Mouse (Mus musculus) cerebellum, postnatal 36 days (tissue): ENCODE data around the gene Tnni3.
"Not testable (repeated sequence)": the region's sequence is repeated elsewhere in the genome, so short reads cannot be mapped to it uniquely, and the experiment has no call there.

Experiments used
- DNase-seq, 2 experiments: peaks; one replicate each; pipeline ENCODE4 v3.0.0; 2021 to 2022; ENCODE audit warnings: mixed read lengths in 2 of 2

Tnni3 gene

GRCm38 (mm10) chr7:4524212-4524922 lies at the start of gene Tnni3:
Gene Tnni3 (minus strand): TSS chr7:4524229.
- DNase-seq, result peak; percentile 48 to 57

- DNase-seq, result not testable (repeated sequence)
Measured at GRCm38 (mm10) chr7:4572361-4572760, 48.3 kb upstream of the Tnni3 start.

DNA sequence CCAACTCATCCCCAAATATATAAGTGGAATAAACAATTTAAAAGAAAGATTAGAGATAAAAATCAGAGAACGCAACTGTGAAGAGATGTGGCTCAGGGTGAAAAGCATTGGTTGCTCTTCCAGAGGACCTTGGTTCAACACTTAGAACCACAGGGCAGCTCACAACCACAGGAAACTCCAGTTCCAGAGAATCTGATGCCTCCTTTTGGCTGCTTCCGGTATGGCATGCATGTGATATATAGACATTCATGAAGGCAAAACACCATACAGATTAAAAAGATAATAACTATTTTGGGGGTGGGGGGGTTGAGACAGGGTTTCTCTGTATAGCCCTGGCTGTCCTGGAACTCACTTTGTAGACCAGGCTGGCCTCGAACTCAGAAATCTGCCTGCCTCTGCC lies 38.6 kb upstream of the Tnni3 start:
- DNase-seq, result no peak

DNA sequence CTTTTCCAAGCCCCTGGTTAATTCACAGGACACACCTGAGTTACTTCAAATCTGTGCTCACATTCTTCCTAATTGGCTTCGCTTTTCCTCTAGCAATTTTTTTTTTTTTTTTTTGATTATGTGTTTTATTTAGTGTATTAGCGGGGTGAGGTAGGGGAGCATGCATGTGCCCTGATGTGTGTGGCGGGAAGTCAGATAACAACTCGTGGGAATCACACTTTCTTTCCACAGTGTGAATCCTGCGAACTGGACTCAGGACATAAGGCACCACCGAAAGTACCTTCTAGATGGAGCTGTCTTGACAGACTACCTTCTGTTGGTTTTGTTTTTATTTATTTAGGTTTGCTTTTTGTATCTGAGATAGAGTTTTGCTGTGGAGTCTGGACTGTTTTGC lies 33.1 kb upstream of the Tnni3 start:
- DNase-seq, result no peak

DNA sequence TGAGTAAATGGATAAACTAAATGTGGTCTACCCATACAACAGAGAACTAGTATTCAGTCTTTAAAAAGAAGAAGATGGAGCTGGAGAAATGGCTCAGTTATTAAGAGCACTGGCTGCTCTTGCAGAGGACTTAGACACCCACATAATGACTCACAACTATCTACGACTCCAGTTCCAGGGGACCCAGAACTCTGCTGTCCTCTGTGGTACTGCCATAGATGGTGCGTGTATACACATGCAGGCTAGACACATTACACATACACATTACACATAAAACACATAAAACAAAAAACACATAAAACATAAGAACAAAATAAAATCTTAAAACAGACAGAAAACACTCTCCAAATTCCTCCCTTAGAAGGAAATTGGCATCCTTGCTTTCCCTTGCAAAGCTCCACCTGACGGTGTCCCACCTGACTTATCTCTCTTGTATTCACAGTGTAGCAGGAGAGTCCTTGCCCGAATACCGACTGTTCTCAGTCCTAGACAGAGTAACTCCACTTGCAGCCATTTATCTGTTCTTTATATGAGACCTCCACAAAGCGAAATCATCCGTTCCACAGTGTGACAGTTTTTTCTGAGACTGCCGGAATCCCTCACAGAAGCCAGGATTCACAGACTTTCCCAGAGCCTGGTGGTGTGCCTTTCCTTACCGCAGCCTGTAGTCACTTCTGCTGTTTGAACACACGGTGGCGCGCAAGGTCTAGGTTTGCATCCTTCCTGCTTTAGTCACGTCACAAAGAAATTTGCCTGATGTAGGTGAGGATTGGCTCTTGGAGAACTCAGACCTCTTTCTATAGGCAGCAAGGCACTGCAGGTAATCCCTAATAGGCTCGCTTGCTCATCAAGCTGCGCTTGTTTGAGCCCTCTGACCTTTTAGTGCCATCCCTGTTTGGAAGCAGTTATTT lies 32.5 kb upstream of the Tnni3 start:
- DNase-seq, result peak; percentile 80 to 84

GRCm38 (mm10) chr7:4547221-4547641 lies 23.2 kb upstream of the Tnni3 start, which contains the start of gene Syt5:
Gene Syt5 (minus strand): TSS chr7:4547541.
- peak; percentile 19 to 40 for DNase-seq

DNA sequence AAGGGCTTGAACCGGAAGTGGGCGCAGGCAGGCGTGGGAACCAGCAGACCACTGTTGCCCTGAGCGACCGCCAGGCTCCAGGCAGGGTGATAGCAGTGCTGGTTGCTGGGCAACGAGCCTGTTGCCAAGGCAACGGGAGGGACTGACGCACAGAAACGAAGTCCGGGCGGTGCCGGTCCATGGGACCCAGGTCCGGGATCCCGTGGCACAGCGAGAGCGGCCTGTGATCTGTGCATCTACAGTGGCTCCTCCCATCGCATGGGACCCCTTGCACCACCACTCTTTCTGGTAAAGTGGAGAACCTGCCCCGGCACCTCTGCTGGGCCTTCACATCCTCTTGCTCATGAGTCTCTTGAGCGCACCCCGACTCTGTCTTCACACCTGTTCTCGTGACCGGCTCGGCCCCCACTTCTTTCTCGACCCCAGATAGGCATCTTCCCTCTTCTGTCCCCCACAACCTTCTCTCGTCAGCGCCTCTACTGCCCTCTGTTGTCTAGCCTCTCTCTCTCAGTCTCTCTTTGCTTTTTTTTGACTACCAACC lies 22.6 kb upstream of the Tnni3 start:
- peak; percentile 85 for DNase-seq

DNA sequence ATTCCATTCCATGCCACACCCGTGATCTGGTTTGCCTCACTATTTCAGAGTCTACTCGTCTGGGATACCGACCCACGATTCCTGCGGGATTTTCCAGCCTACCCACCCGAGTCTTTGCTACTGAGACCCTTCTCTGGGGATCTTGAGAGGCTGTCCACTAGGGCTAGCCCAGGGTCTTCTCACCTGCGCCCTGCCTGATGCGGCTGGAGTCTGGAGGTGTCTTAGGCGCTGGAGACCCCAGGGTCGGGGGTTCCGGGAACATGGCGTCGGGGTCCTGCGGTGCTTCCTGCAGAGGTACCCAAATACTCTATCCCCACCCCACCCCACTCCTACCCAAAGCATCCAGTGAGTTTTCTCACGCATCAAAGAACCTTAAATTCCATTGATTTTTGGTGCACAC lies 22.0 kb upstream of the Tnni3 start:
- no peak for DNase-seq

DNA sequence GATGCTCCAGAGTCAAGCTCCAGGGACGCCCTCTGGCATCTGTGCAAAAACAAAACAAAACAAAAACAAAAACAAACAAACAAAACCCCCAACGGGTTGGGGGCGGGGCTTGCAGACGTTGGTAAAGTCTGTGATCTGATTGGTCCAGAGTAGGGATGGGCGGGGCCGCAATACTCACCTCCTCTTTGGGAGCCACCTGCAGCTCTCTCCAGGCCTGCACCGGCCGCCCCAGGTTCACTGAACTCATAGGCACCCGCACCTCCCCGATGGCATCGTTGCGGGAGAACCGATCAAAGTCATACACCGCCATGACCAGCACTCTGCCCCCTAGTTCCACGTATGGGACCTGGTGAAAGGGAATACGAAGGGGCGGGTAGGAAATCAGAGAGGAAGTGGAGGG lies 18.0 kb upstream of the Tnni3 start:
- no peak for DNase-seq

DNA sequence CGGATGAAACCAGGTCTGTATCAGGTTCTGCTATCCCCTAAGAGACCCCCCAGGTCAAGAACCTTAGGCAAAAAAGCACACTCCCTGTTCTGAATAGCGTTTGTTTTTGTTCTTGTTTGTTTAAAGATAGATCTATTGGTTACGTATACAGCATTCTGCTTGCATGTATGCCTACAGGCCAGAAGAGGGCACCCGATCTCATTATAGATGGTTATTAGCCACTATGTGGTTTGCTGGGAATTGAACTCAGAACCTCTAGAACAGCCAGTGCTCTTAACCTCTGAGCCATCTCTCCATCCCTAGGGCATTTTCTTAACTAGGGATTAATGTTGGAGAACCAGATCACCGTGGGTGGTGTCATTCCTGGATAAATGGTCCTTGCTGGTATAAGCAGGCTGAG lies 17.3 kb upstream of the Tnni3 start:
- DNase-seq, result no peak

GRCm38 (mm10) chr7:4539019-4539418 lies 15.0 kb upstream of the Tnni3 start:
- no peak for DNase-seq

DNA sequence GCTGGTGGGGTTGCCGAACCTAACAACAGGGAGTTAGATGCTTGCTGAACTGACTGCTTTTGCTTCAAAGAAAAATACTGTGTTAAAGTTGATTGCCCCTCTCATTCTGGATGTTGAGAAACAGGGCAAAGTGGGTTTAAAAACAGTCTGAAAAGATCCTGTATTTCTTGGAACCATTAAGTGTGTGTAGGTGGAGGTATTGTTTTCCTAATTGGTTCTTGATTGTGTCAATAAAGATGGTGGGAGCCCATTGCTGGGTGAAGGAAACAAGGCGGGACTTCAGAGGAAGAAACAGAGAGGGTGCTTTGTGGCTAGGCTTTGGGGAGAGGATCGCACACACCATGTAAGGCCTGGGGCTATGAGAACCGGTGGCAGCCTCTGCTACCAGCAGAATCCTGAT lies 13.2 kb upstream of the Tnni3 start:
- DNase-seq, result no peak

GRCm38 (mm10) chr7:4536369-4536768 lies 12.3 kb upstream of the Tnni3 start:
- DNase-seq, result no peak

DNA sequence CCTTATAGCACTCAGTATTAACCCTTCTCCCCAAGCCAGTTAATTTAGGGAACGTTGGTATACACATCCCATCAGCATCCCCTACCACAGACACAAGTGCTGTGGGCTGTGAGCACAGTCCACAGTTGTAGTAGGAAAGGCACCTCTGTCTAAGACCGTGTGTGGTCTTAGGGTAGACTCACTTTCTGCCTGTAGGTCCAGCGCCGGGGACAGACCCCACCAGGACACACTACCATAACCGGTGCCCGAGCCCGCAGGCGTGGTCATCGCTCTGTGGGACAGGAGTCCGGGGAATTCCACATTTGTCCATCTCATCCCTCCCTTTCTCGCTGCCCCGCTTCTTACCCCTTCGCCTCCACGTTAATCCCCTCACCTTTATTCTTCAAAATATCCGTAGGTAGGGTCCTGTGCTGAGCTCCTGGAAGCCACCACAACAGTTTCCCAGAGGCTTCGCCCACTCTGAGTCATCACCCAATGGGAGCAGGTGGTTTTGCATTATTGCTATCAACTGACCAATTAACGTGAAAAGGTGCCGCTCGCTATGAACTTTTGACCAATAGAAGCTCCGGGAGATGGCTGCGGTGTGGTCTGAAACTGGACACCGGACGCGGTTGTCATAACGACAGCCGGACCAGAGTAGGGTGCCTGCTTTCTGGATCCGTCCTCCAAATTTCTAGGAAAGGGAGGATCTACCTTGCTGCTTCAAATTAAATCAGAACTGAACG lies 8.1 kb upstream of the Tnni3 start, which contains the start of gene Dnaaf3:
Gene Dnaaf3 (minus strand): TSS at position 449 of the 725 bp plus-strand sequence.
- DNase-seq, result no peak

DNA sequence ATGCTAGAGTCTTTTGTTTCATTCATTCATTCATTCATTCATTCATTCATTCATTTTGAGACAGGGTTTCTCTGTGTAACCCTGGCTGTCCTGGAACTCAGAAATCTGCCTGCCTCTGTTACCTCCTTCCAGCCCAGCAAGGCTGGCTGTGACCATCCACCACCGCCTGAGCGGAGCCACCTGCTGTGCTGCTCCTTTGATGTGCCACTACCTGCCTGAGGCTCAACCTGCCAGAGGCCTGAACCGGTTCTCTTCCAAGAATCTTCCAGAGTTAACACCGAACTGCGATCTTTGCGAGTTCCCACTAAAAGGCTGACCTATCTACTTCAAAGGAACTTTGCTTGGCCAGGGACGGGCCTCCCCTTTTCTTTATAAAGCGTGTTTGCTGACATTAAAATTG lies 6.1 kb upstream of the Tnni3 start:
- DNase-seq, result not testable (repeated sequence)

GRCm38 (mm10) chr7:4527302-4527689 lies 3.3 kb upstream of the Tnni3 start:
- DNase-seq, result no peak

GRCm38 (mm10) chr7:4526341-4527301 lies 2.6 kb upstream of the Tnni3 start:
- DNase-seq, result peak; percentile 62 to 70

- no peak for DNase-seq
Measured at GRCm38 (mm10) chr7:4523205-4524130, 561 bp downstream of the Tnni3 start.

DNA sequence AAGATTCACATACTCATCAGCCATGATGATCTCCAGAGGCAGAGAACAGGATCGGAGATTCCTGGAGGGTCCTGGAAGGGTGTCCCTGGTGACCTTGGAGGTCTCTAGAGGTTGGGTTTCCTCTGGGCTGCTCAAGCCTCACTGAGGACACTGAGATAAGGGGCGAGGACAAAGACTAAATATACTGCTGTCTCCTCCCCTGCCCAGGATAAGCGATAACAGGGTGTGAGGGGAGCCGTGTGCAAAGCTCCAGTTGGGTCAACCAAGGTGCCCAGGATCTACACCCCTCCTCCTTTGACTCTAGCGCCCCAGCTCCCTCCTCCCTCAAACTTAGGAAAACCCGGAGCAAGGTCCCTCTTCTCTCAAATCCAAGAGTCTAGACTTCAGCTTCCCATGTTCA lies 1.7 kb downstream of the Tnni3 start:
- no peak for DNase-seq

- no peak for DNase-seq
Measured at GRCm38 (mm10) chr7:4521231-4522003, 2.6 kb downstream of the Tnni3 start.
